In genomic region chrX:85855938-85856337, GRCm38 (mm10) we compare ENCODE assay signal across 20 mouse cellular contexts. TPM values are rescaled to one million over a fixed set of nuclear protein-coding genes. Genes with fewer than 3 reads are reported as not detected.
DNase-seq lines count a peak whose midpoint lies in the region; ATAC-seq and TF ChIP-seq lines count a peak whose summit lies in the region.
"Had no signal": no experiment of that assay in that cellular context is flagged by ENCODE, and none has a peak within 500 bp of the region (broad histone marks: within the 10 kb centered on the region; RNA-seq: fewer than 3 reads in every experiment).

No protein-coding gene starts in this region.

- DNase-seq in liver, adult 2 months (ENCODE audit: extremely low read depth, low read depth, low spot score) = peak; percentile 62
- DNase-seq in liver, postnatal 0 days = no peak
- DNase-seq in kidney, adult 9 months = peak; percentile 60
- DNase-seq in kidney, postnatal 0 days (ENCODE audit: low spot score) = peak; percentile 5
- DNase-seq in adrenal gland, postnatal 4 days (ENCODE audit: low spot score in 2 of 2) = no peak
- DNase-seq in forebrain, postnatal 0 days = no peak
- DNase-seq: adrenal gland, postnatal 14 days; cerebellum, adult 18-20 months; cerebellum, adult 9-11 months; cerebellum, postnatal 36 days; heart, adult 18-20 months; heart, postnatal 10 days had no signal

- peak overlapping the region; percentile 84 for H3K27ac ChIP-seq in liver, adult 2 months (replicated peaks; ENCODE audit: insufficient read depth, low read depth, low read length)
- H3K27ac ChIP-seq in liver, postnatal 0 days (ENCODE audit: low read depth) = no peak overlapping the region
- H3K27ac ChIP-seq in kidney, postnatal 0 days = no peak overlapping the region
- no peak overlapping the region for H3K27ac ChIP-seq in forebrain, postnatal 0 days (ENCODE audit: low read depth, low read length)
- H3K27ac ChIP-seq in hindbrain, embryonic 13.5 days = no peak overlapping the region
- H3K27ac ChIP-seq in hindbrain, embryonic 12.5 days = no peak overlapping the region
- H3K27ac ChIP-seq: embryonic facial prominence, embryonic 13.5 days; heart, embryonic 10.5 days had no signal

- H3K27me3 ChIP-seq in liver, adult 2 months (ENCODE audit: control insufficient read depth, insufficient read depth, low read length) = no peaks in the 10 kb centered on the region
- no peaks in the 10 kb centered on the region for H3K27me3 ChIP-seq in liver, postnatal 0 days (ENCODE audit: insufficient read depth, low read length)
- no peaks in the 10 kb centered on the region for H3K27me3 ChIP-seq in kidney, postnatal 0 days (ENCODE audit: insufficient read depth, low read length)
- no peaks in the 10 kb centered on the region for H3K27me3 ChIP-seq in forebrain, postnatal 0 days (ENCODE audit: insufficient read depth, low read length)
- no peaks in the 10 kb centered on the region for H3K27me3 ChIP-seq in hindbrain, embryonic 13.5 days
- no peaks in the 10 kb centered on the region for H3K27me3 ChIP-seq in hindbrain, embryonic 12.5 days
- H3K27me3 ChIP-seq: embryonic facial prominence, embryonic 13.5 days had no signal

- no peaks in the 10 kb centered on the region for H3K9me3 ChIP-seq in liver, postnatal 0 days (ENCODE audit: low read length)
- no peaks in the 10 kb centered on the region for H3K9me3 ChIP-seq in kidney, postnatal 0 days (replicated peaks; ENCODE audit: low read length)
- no peaks in the 10 kb centered on the region for H3K9me3 ChIP-seq in forebrain, postnatal 0 days (ENCODE audit: low read length)
- H3K9me3 ChIP-seq in hindbrain, embryonic 13.5 days = no peaks in the 10 kb centered on the region
- H3K9me3 ChIP-seq in hindbrain, embryonic 12.5 days (replicated peaks) = no peaks in the 10 kb centered on the region
- H3K9me3 ChIP-seq: embryonic facial prominence, embryonic 13.5 days; heart, embryonic 10.5 days had no signal

- no peak overlapping the region for H3K4me2 ChIP-seq in liver, postnatal 0 days (ENCODE audit: low read depth, low read length)
- no peak overlapping the region for H3K4me2 ChIP-seq in kidney, postnatal 0 days (ENCODE audit: low read length)
- no peak overlapping the region for H3K4me2 ChIP-seq in forebrain, postnatal 0 days (ENCODE audit: low read depth)
- no peak overlapping the region for H3K4me2 ChIP-seq in hindbrain, embryonic 13.5 days
- no peak overlapping the region for H3K4me2 ChIP-seq in hindbrain, embryonic 12.5 days (replicated peaks)
- H3K4me2 ChIP-seq: embryonic facial prominence, embryonic 13.5 days had no signal

- no peaks in the 10 kb centered on the region for H3K36me3 ChIP-seq in liver, adult 2 months (ENCODE audit: control insufficient read depth, insufficient read depth, low read length)
- no peaks in the 10 kb centered on the region for H3K36me3 ChIP-seq in liver, postnatal 0 days (replicated peaks; ENCODE audit: insufficient read depth, low read length)
- H3K36me3 ChIP-seq in kidney, postnatal 0 days (ENCODE audit: insufficient read depth, low read length) = no peaks in the 10 kb centered on the region
- no peaks in the 10 kb centered on the region for H3K36me3 ChIP-seq in forebrain, postnatal 0 days (ENCODE audit: insufficient read depth)
- H3K36me3 ChIP-seq in hindbrain, embryonic 13.5 days = no peaks in the 10 kb centered on the region
- H3K36me3 ChIP-seq in hindbrain, embryonic 12.5 days = no peaks in the 10 kb centered on the region
- H3K36me3 ChIP-seq: embryonic facial prominence, embryonic 13.5 days; heart, embryonic 10.5 days had no signal

- WGBS in liver, adult 2 months = 15% methylated on average over 3 of the region's 3 CpGs
- WGBS in liver, postnatal 0 days (ENCODE audit: insufficient replicate concordance) = 46% methylated on average over 3 of the region's 3 CpGs
- 47% methylated on average over 3 of the region's 3 CpGs for WGBS in kidney, postnatal 0 days
- 63% methylated on average over 3 of the region's 3 CpGs for WGBS in forebrain, postnatal 0 days
- 75% methylated on average over 3 of the region's 3 CpGs for WGBS in hindbrain, embryonic 13.5 days
- WGBS in hindbrain, embryonic 12.5 days = 75% methylated on average over 3 of the region's 3 CpGs

- TF ChIP-seq CTCF in liver, adult 2 months (IDR thresholded peaks at IDR 0.05; ENCODE audit: low read depth, low read length) = no peak
- no peak for TF ChIP-seq CTCF in liver, postnatal 0 days (IDR thresholded peaks at IDR 0.05; ENCODE audit: low read depth)
- no peak for TF ChIP-seq CTCF in kidney, postnatal 0 days (IDR thresholded peaks at IDR 0.05; ENCODE audit: low read depth)
- no peak for TF ChIP-seq CTCF in forebrain, postnatal 0 days (IDR thresholded peaks at IDR 0.05; ENCODE audit: low read depth)

- H3K79me2 ChIP-seq in liver, adult 2 months (ENCODE audit: control insufficient read depth, insufficient read depth, low read length) = no peaks in the 10 kb centered on the region

- TF ChIP-seq POLR2A in liver, adult 2 months (IDR thresholded peaks at IDR 0.05; ENCODE audit: extremely low read depth, insufficient read depth, low read length) = no peak

- no peak overlapping the region for H3K9ac ChIP-seq in liver, adult 2 months (ENCODE audit: low read depth, low read length)
- H3K9ac ChIP-seq in liver, postnatal 0 days (replicated peaks) = no peak overlapping the region
- no peak overlapping the region for H3K9ac ChIP-seq in kidney, postnatal 0 days (ENCODE audit: low read depth, low read length)
- no peak overlapping the region for H3K9ac ChIP-seq in forebrain, postnatal 0 days
- H3K9ac ChIP-seq in hindbrain, embryonic 13.5 days = no peak overlapping the region
- H3K9ac ChIP-seq in hindbrain, embryonic 12.5 days = no peak overlapping the region
- H3K9ac ChIP-seq: embryonic facial prominence, embryonic 13.5 days had no signal

- H3K4me3 ChIP-seq in liver, adult 2 months (ENCODE audit: insufficient read depth, low read depth, low read length) = no peak overlapping the region
- no peak overlapping the region for H3K4me3 ChIP-seq in liver, postnatal 0 days (ENCODE audit: low read depth, low read length)
- no peak overlapping the region for H3K4me3 ChIP-seq in kidney, postnatal 0 days (replicated peaks; ENCODE audit: low read depth, low read length)
- H3K4me3 ChIP-seq in forebrain, postnatal 0 days (ENCODE audit: low read depth, low read length) = no peak overlapping the region
- no peak overlapping the region for H3K4me3 ChIP-seq in hindbrain, embryonic 13.5 days
- no peak overlapping the region for H3K4me3 ChIP-seq in hindbrain, embryonic 12.5 days
- H3K4me3 ChIP-seq: embryonic facial prominence, embryonic 13.5 days; heart, embryonic 10.5 days had no signal

- no peak for ATAC-seq in liver, postnatal 0 days
- no peak; the same call in 1 of the 2 replicates for ATAC-seq in kidney, postnatal 0 days (replicated peaks; ENCODE audit: low FRiP score, low read depth)
- ATAC-seq in forebrain, postnatal 0 days = no peak
- no peak for ATAC-seq in hindbrain, embryonic 13.5 days (ENCODE audit: low FRiP score)
- no peak for ATAC-seq in hindbrain, embryonic 12.5 days (ENCODE audit: low FRiP score)
- ATAC-seq: forebrain, embryonic 14.5 days; hindbrain, embryonic 16.5 days had no signal

- TF ChIP-seq EP300 in liver, postnatal 0 days (IDR thresholded peaks at IDR 0.05; ENCODE audit: low read depth) = no peak

- no peaks in the 10 kb centered on the region for H3K4me1 ChIP-seq in liver, adult 2 months (ENCODE audit: control insufficient read depth, insufficient read depth, low read length)
- no peaks in the 10 kb centered on the region for H3K4me1 ChIP-seq in liver, postnatal 0 days (ENCODE audit: insufficient read depth)
- no peaks in the 10 kb centered on the region for H3K4me1 ChIP-seq in kidney, postnatal 0 days (replicated peaks; ENCODE audit: insufficient read depth, low read length)
- H3K4me1 ChIP-seq in forebrain, postnatal 0 days (ENCODE audit: insufficient read depth) = no peaks in the 10 kb centered on the region
- no peaks in the 10 kb centered on the region for H3K4me1 ChIP-seq in hindbrain, embryonic 13.5 days (replicated peaks)
- no peaks in the 10 kb centered on the region for H3K4me1 ChIP-seq in hindbrain, embryonic 12.5 days
- H3K4me1 ChIP-seq: embryonic facial prominence, embryonic 13.5 days; heart, embryonic 10.5 days had no signal

RNA-seq across cellular contexts. Expression of gene 5430427O19Rik, which starts 14.2 kb away (rescaled TPM):
- 0.27 and 0.28 TPM in 2 replicates for total RNA-seq in liver, adult 2 months (2014; rRNA removed)
- polyA plus RNA-seq in liver, adult 2 months (2012; rRNA removed) = not detected in 2 replicates
- 0.63 and 0.66 TPM in 2 replicates for polyA plus RNA-seq in liver, postnatal 0 days (2015; fragmentation: Nextera tagmentation; extraction: Ambion mirVana)
- 0.12 and 0.17 TPM in 2 replicates for polyA plus RNA-seq in kidney, postnatal 0 days (2015; fragmentation: Nextera tagmentation; extraction: Ambion mirVana)
- under 1 TPM; 0.14 to 0.17 TPM for total RNA-seq in adrenal gland, postnatal 4 days (2021)
- total RNA-seq in forebrain, postnatal 0 days (2014; rRNA removed) = 0.14 TPM in 1 of 2 replicates, not detected in the other
- polyA plus RNA-seq in forebrain, postnatal 0 days (2015; fragmentation: Nextera tagmentation; extraction: Ambion mirVana) = 0.06 TPM in 1 of 2 replicates, not detected in the other
- polyA plus RNA-seq in hindbrain, embryonic 13.5 days (2015; fragmentation: Nextera tagmentation; extraction: Ambion mirVana) = not detected in 2 replicates
- polyA plus RNA-seq in hindbrain, embryonic 12.5 days (2016; fragmentation: Nextera tagmentation; extraction: Ambion mirVana) = 0.12 TPM in 1 of 2 replicates, not detected in the other
- polyA plus RNA-seq: C2C12; heart, embryonic 14.5 days had no signal

Comparison
In these comparisons a context has a peak if more than half of its experiments do, and no peak if none do; other contexts are left out.
1. DNase-seq: peak in liver, adult 2 months (single experiment), kidney, adult 9 months (single experiment) and kidney, postnatal 0 days (single experiment); none in liver, postnatal 0 days (single experiment), adrenal gland, postnatal 4 days (0 of 2) and forebrain, postnatal 0 days (single experiment).